Mouse (Mus musculus): ENCODE data around the gene Cdk17. TPM values are rescaled to one million over a fixed set of nuclear protein-coding genes. Genes with fewer than 3 reads are reported as not detected.

Gene Cdk17
- polyA plus RNA-seq, 1 experiment from 2014 or later: 34.4 TPM

DNA sequence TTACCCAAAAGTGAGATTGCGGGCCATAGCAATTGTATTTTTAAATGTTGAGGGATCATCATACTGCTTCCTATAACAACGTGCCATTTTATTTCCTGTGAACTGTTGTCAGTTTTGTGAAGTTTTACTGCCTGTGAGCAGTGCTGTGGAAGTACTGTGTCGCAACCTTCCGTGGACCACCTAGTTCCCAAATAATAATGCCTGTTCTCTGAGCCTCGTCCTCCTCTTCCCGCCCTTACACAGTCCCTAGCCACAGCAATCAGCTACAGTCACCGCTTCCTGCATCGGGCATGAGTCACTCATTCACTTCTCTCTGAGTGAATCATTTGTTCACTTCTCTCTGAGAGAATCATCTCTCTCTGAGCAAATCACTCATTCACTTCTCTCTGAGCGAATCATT lies 74.0 kb downstream of the Cdk17 start:
- Histone ChIP-seq H3K4me3 (ENCODE audit: low read depth, low read length) (no peak overlapping the region), H3K4me1 (replicated peaks; ENCODE audit: control insufficient read depth, insufficient read depth, low read length) (no peaks in the 10 kb centered on the region), H3K4me2 (ENCODE audit: low read depth, low read length, severe bottlenecking) (no peak overlapping the region), H3K9me3 (ENCODE audit: control insufficient read depth, low read length) (no peaks in the 10 kb centered on the region), H3K27ac (ENCODE audit: low read depth, low read length) (no peak overlapping the region), H3K27me3 (ENCODE audit: control insufficient read depth, insufficient read depth, low read length) (no peaks in the 10 kb centered on the region), H3K36me3 (ENCODE audit: control insufficient read depth, insufficient read depth, low read length) (peaks cover 3% of the 10 kb centered on the region), H3K9ac (ENCODE audit: low read length) (no peak overlapping the region)
- ATAC-seq (replicated peaks; ENCODE audit: low FRiP score): no peak
- 92% methylated on average over 9 of the region's 9 CpGs for WGBS
- no peak for DNase-seq (ENCODE audit: low spot score)

DNA sequence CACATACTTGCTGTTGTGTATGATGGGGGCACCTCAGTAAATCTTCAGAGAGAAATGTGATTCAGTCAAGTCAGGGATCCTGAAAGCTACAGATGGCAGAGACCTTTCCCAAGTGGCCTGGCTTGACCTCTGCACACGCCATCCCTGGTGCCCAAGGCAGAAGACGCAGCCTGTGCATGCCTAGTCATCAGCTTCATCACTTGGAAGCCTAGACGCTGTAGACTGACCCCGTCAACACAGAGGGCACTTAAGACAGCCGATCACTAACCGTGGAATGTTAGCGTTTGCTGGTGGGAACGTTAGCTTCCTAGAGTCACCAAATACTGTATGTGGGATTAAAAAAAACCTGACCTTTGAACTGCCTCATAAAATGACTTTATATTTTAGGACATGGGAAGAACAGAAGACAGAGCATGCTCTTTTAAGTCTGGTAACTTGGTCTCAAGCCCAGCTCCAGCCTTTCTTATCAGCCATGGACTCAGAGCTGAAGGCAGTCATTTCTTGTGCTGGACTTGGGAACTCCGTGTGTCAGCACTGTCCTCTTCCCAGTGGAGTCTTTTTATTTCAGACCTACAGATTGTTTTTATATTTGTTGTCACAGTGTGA lies 78.6 kb downstream of the Cdk17 start:
- no peak overlapping the region for H3K4me2 ChIP-seq (ENCODE audit: low read depth, low read length, severe bottlenecking)
- no peak for ATAC-seq (replicated peaks; ENCODE audit: low FRiP score)
- WGBS: 91% methylated on average over 9 of the region's 9 CpGs

DNA sequence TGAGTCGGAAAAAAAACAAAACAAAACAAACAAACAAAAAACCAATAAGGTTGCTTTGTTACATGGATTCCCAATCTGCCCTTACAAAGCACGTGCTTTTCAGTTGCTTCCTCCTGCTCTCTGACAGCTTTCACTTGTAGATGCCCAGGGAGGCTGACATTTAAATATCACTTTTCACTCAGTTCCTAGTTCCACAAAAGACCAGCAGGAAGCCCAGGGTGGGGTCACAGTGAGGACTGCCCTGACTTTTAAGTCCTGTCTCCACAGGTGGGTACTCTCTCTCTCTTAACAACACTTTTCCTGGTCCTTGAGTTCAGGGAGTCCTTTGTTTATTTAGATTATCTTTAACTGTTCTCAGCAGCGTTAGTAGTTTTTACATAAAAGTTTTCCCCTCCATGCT lies 81.5 kb downstream of the Cdk17 start:
- H3K4me3 ChIP-seq (ENCODE audit: low read depth, low read length): no peak overlapping the region
- H3K4me2 ChIP-seq (ENCODE audit: low read depth, low read length, severe bottlenecking): no peak overlapping the region
- H3K27ac ChIP-seq (ENCODE audit: low read depth, low read length): no peak overlapping the region
- peaks cover 3% of the 10 kb centered on the region; the same call in 1 of the 2 replicates for H3K4me1 ChIP-seq (replicated peaks; ENCODE audit: control insufficient read depth, insufficient read depth, low read length)
- H3K9me3 ChIP-seq (ENCODE audit: control insufficient read depth, low read length): no peaks in the 10 kb centered on the region
- no peak for ATAC-seq (replicated peaks; ENCODE audit: low FRiP score)
- DNase-seq (ENCODE audit: low spot score): no peak
- 8% methylated on average over 3 of the region's 3 CpGs for whole genome bisulfite sequencing
- no peaks in the 10 kb centered on the region for H3K27me3 ChIP-seq (ENCODE audit: control insufficient read depth, insufficient read depth, low read length)
- no peak overlapping the region for H3K9ac ChIP-seq (ENCODE audit: low read length)
- H3K36me3 ChIP-seq (ENCODE audit: control insufficient read depth, insufficient read depth, low read length): peaks cover 3% of the 10 kb centered on the region

More for the DNA sequence above, 78.6 kb downstream of the Cdk17 start:
- no peak overlapping the region for H3K4me3 ChIP-seq (ENCODE audit: low read depth, low read length)
- no peak for DNase-seq (ENCODE audit: low spot score)
- H3K4me1 ChIP-seq (replicated peaks; ENCODE audit: control insufficient read depth, insufficient read depth, low read length): peaks cover 3% of the 10 kb centered on the region; the same call in 1 of the 2 replicates
- H3K9me3 ChIP-seq (ENCODE audit: control insufficient read depth, low read length): no peaks in the 10 kb centered on the region
- peaks cover 3% of the 10 kb centered on the region for H3K36me3 ChIP-seq (ENCODE audit: control insufficient read depth, insufficient read depth, low read length)
- no peaks in the 10 kb centered on the region for H3K27me3 ChIP-seq (ENCODE audit: control insufficient read depth, insufficient read depth, low read length)
- H3K27ac ChIP-seq (ENCODE audit: low read depth, low read length): no peak overlapping the region
- no peak overlapping the region for H3K9ac ChIP-seq (ENCODE audit: low read length)

DNA sequence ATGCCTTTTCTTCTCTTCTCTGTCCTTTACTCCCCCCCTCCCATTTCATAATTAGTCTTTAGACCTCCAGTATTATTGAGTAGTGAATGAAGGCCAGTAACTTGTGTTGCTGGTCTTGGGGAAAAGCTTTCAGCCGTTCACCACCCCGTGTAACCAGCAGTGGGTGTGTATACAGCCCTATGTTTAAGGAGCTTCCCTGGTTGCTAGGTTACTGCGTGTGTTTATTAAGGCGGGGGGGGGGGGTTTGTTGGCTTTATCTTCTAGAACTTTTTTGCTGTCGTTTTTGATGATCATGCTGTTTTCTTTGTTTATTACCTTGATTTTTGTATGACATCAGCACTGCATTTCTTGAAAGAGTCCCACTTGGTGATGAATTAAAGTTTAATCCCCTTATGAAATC lies 82.2 kb downstream of the Cdk17 start:
- Histone ChIP-seq H3K36me3 (ENCODE audit: control insufficient read depth, insufficient read depth, low read length) (peaks cover 3% of the 10 kb centered on the region), H3K4me1 (replicated peaks; ENCODE audit: control insufficient read depth, insufficient read depth, low read length) (peaks cover 3% of the 10 kb centered on the region; the same call in 1 of the 2 replicates), H3K9me3 (ENCODE audit: control insufficient read depth, low read length) (no peaks in the 10 kb centered on the region), H3K9ac (ENCODE audit: low read length) (no peak overlapping the region), H3K27me3 (ENCODE audit: control insufficient read depth, insufficient read depth, low read length) (no peaks in the 10 kb centered on the region), H3K4me2 (ENCODE audit: low read depth, low read length, severe bottlenecking) (no peak overlapping the region), H3K4me3 (ENCODE audit: low read depth, low read length) (no peak overlapping the region), H3K27ac (ENCODE audit: low read depth, low read length) (no peak overlapping the region)
- DNase-seq (ENCODE audit: low spot score) (no peak), ATAC-seq (replicated peaks; ENCODE audit: low FRiP score) (no peak)
- WGBS: 7% methylated on average over 5 of the region's 5 CpGs

DNA sequence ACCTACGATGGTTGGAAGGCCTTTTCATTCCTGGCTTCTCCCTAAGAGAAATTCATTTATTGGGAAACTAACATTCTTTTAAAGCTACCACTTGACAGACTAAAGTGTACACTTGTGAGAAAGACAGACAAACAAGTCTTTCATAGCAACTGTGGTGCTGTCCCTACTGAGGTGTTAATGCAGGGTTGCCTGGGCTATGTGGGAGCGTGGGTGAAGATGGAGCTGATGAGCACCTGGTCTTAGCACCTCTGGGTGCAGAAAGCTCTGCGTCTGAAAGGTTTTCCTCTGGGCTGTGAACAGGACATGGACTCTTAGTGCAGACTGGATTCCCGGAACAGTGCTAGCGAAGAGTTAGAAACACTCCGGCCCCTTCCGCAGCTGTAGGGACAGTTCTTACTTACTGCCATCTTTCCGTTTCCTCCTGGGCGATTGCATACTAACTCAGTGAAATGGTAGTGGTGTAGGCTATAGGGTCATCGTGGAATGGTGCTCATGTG lies 83.6 kb downstream of the Cdk17 start:
- Histone ChIP-seq H3K9me3 (ENCODE audit: control insufficient read depth, low read length) (no peaks in the 10 kb centered on the region), H3K9ac (ENCODE audit: low read length) (no peak overlapping the region), H3K4me1 (replicated peaks; ENCODE audit: control insufficient read depth, insufficient read depth, low read length) (peaks cover 3% of the 10 kb centered on the region; the same call in 1 of the 2 replicates), H3K36me3 (ENCODE audit: control insufficient read depth, insufficient read depth, low read length) (peaks cover 3% of the 10 kb centered on the region), H3K27ac (ENCODE audit: low read depth, low read length) (no peak overlapping the region), H3K27me3 (ENCODE audit: control insufficient read depth, insufficient read depth, low read length) (no peaks in the 10 kb centered on the region), H3K4me3 (ENCODE audit: low read depth, low read length) (no peak overlapping the region), H3K4me2 (ENCODE audit: low read depth, low read length, severe bottlenecking) (no peak overlapping the region)
- DNase-seq (ENCODE audit: low spot score): no peak
- 89% methylated on average over 10 of the region's 10 CpGs for WGBS
- ATAC-seq (replicated peaks; ENCODE audit: low FRiP score): no peak

DNA sequence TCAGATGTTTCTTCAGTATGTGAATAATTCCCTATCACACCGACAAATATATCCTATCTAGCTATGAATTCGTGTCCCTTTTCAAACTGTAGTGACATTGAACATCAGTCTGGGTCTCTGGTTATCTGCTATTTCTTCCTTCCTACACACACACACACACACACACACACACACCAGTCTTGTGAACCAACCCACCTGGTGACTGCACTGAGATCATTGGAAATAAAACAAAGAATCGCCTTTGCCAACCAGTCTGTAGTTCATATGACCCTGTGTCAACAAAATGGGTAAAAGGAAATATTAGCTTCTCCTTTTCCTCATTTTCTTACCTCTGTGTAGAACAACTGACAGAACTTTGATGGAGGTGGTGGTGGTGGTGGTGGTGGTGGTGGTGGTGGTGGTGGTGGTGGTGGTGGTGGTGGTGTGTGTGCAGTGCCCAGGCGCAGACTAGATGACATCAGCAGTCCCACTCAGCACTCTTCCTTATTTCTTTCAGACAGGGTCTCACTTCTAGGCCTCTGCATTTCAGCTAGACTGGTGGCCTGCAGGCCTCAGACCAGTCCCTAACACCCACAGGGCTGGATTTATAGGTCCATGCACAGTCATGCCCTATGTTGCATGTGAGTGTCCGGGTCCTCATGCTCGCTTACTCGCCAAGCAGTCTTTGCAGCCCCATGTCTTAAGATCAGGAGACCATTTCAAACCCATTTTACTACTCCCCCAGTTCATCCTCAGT lies 85.7 kb downstream of the Cdk17 start:
- Histone ChIP-seq H3K4me1 (replicated peaks; ENCODE audit: control insufficient read depth, insufficient read depth, low read length) (peaks cover 10% of the 10 kb centered on the region; the same call in 1 of the 2 replicates), H3K9me3 (ENCODE audit: control insufficient read depth, low read length) (no peaks in the 10 kb centered on the region), H3K36me3 (ENCODE audit: control insufficient read depth, insufficient read depth, low read length) (no peaks in the 10 kb centered on the region), H3K27me3 (ENCODE audit: control insufficient read depth, insufficient read depth, low read length) (no peaks in the 10 kb centered on the region), H3K9ac (ENCODE audit: low read length) (no peak overlapping the region), H3K4me3 (ENCODE audit: low read depth, low read length) (no peak overlapping the region), H3K27ac (ENCODE audit: low read depth, low read length) (no peak overlapping the region), H3K4me2 (ENCODE audit: low read depth, low read length, severe bottlenecking) (no peak overlapping the region)
- WGBS: 90% methylated on average over 7 of the region's 7 CpGs
- DNase-seq (ENCODE audit: low spot score): no peak
- ATAC-seq (replicated peaks; ENCODE audit: low FRiP score): no peak

DNA sequence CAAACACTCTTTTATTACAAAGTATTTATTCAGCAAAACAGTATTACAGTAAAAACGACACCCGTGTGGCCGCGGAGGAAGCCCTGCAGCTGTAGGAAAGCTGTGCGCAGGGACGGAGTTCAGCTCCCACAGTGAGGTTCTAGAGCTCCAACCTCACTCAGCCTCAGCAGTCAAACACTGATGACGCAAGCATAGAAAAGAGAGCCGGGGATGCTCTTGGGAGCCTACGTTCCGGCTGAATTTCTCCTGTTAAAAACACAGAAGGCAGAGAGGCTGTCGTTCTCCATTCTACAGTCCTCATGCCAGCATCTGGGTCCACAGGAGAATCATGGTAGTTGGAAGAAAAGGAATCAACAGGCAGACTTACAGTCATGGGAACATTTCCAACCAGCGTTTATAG lies 86.7 kb downstream of the Cdk17 start:
- Histone ChIP-seq H3K27ac (ENCODE audit: low read depth, low read length) (no peak overlapping the region), H3K36me3 (ENCODE audit: control insufficient read depth, insufficient read depth, low read length) (no peaks in the 10 kb centered on the region), H3K4me1 (replicated peaks; ENCODE audit: control insufficient read depth, insufficient read depth, low read length) (peaks cover 7% of the 10 kb centered on the region; the same call in 1 of the 2 replicates), H3K9ac (ENCODE audit: low read length) (no peak overlapping the region), H3K27me3 (ENCODE audit: control insufficient read depth, insufficient read depth, low read length) (no peaks in the 10 kb centered on the region), H3K4me2 (ENCODE audit: low read depth, low read length, severe bottlenecking) (no peak overlapping the region), H3K4me3 (ENCODE audit: low read depth, low read length) (no peak overlapping the region), H3K9me3 (ENCODE audit: control insufficient read depth, low read length) (no peaks in the 10 kb centered on the region)
- WGBS: 91% methylated on average over 12 of the region's 12 CpGs
- DNase-seq (ENCODE audit: low spot score) (no peak), ATAC-seq (replicated peaks; ENCODE audit: low FRiP score) (no peak)

DNA sequence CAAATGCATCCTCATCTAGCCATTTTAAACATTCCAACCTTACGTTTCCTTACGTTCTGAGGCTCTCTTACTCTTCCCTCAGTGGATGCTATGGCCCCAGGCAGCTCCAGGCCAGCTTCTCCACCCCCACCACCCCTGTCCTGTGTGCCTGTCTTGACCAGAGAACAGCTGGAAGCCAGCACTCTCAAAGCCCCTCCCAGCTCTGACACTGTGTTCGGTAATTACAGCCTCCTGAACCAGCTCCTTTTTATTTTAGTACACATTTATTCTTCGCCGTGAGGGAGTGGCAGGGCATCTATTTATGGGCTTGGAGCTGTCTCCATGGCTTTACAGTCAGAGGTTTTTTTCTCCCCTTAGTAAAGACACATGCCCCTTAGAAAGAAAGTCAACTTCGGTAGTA lies 87.2 kb downstream of the Cdk17 start:
- Histone ChIP-seq H3K27me3 (ENCODE audit: control insufficient read depth, insufficient read depth, low read length) (no peaks in the 10 kb centered on the region), H3K36me3 (ENCODE audit: control insufficient read depth, insufficient read depth, low read length) (no peaks in the 10 kb centered on the region), H3K9ac (ENCODE audit: low read length) (no peak overlapping the region), H3K4me1 (replicated peaks; ENCODE audit: control insufficient read depth, insufficient read depth, low read length) (peaks cover 7% of the 10 kb centered on the region; the same call in 1 of the 2 replicates), H3K27ac (ENCODE audit: low read depth, low read length) (no peak overlapping the region), H3K4me3 (ENCODE audit: low read depth, low read length) (no peak overlapping the region), H3K4me2 (ENCODE audit: low read depth, low read length, severe bottlenecking) (no peak overlapping the region), H3K9me3 (ENCODE audit: control insufficient read depth, low read length) (no peaks in the 10 kb centered on the region)
- 53% methylated on average over 6 of the region's 6 CpGs for WGBS
- ATAC-seq (replicated peaks; ENCODE audit: low FRiP score): no peak
- no peak for DNase-seq (ENCODE audit: low spot score)
